Mouse (Mus musculus) E14TG2a.4 (cell line): ENCODE measurements around the gene Tmie.

Experiments
- CTCF ChIP-seq: conservative IDR thresholded peaks from 2 replicates; pipeline ENCODE4 v1.5.1; 2014; ENCODE audit warnings: low read length
- NANOG ChIP-seq: IDR thresholded peaks from 2 replicates; pipeline ENCODE4 v1.6.1; 2014; ENCODE audit warnings: borderline replicate concordance, low read length, mixed read lengths
- POU5F1 ChIP-seq: IDR thresholded peaks from 2 replicates; pipeline ENCODE4 v1.6.1; 2014; ENCODE audit warnings: low read length, borderline replicate concordance

GRCm38 (mm10) chr9:110834961-110835360 lies 45.0 kb downstream of the Tmie start:
- TF ChIP-seq CTCF: no peak
- no peak for TF ChIP-seq POU5F1
- no peak for TF ChIP-seq NANOG
